Mouse (Mus musculus) embryonic facial prominence, embryonic 11.5 days (tissue): ENCODE data around the gene Erlec1. TPM values are rescaled to one million over a fixed set of nuclear protein-coding genes. Genes with fewer than 3 reads are reported as not detected.
A peak's percentile ranks its signal among the peaks of the same experiment; 100 is the strongest.

Experiments
- ATAC-seq: fragments of 200-750 bp; cut with Nextera tagmentation; replicated peaks from 2 replicates; pipeline ENCODE4 v1.8.0; 2017; ENCODE audit warnings: low read depth; ENCODE audit not compliant: insufficient number of reproducible peaks, low FRiP score, low TSS enrichment
- DNase-seq: peaks from one replicate; pipeline ENCODE4 v3.0.0-alpha.2; 2015; ENCODE audit warnings: low spot score
- H3K27ac ChIP-seq: fragments of 300-500 bp; sonication (generic); replicated peaks from 2 replicates; pipeline ENCODE4 v1.5.1; 2014; ENCODE audit warnings: mild to moderate bottlenecking, low read depth, low read length, control low read depth
- H3K27me3 ChIP-seq: fragments of 300-500 bp; sonication (generic); 2 replicates; pipeline ENCODE4 v1.6.1; 2014; ENCODE audit warnings: mild to moderate bottlenecking, low read length, moderate library complexity, mixed read lengths; ENCODE audit not compliant: control insufficient read depth, insufficient read depth
- H3K36me3 ChIP-seq: fragments of 300-500 bp; sonication (generic); replicated peaks from 2 replicates; pipeline ENCODE4 v1.6.1; 2014; ENCODE audit warnings: low read depth, mild to moderate bottlenecking, low read length, moderate library complexity, mixed read lengths; ENCODE audit not compliant: control insufficient read depth, insufficient read depth
- H3K4me1 ChIP-seq: fragments of 300-500 bp; sonication (generic); 2 replicates; pipeline ENCODE4 v1.6.1; 2014; ENCODE audit warnings: low read length, mixed read lengths; ENCODE audit not compliant: control insufficient read depth, insufficient read depth
- H3K4me2 ChIP-seq: fragments of 300-500 bp; sonication (generic); 2 replicates; pipeline ENCODE4 v1.6.1; 2014; ENCODE audit warnings: low read depth, mild to moderate bottlenecking, control low read depth, low read length, moderate library complexity
- H3K4me3 ChIP-seq: fragments of 300-500 bp; sonication (generic); 2 replicates; pipeline ENCODE4 v1.5.1; 2014; ENCODE audit warnings: low read depth, low read length, control low read depth
- H3K9ac ChIP-seq: fragments of 300-500 bp; sonication (generic); replicated peaks from 2 replicates; pipeline ENCODE4 v1.6.1; 2014; ENCODE audit warnings: mild to moderate bottlenecking, control low read depth, low read length
- H3K9me3 ChIP-seq: fragments of 300-500 bp; sonication (generic); replicated peaks from 2 replicates; pipeline ENCODE4 v1.6.1; 2016; ENCODE audit warnings: mild to moderate bottlenecking, low read length, inconsistent platforms, mixed read lengths; ENCODE audit not compliant: control insufficient read depth
- WGBS: fragments of 180-500 bp; shearing (Covaris S2); extraction: QIAGEN DNeasy Blood & Tissue Kit; methylation state at CpG from one replicate; pipeline ENCODE4 v1.1.7; 2014; 5-methylcytosine and 5-hydroxymethylcytosine counted together
- polyA plus RNA-seq: library from polyadenylated mRNA; unstranded; fragments of >200 nt; fragmentation: Nextera tagmentation; extraction: Ambion mirVana; gene quantifications from 2 replicates; pipeline ENCODE4 v1.2.1, GENCODE M21; 2014

Erlec1 gene
- polyA plus RNA-seq: 9.4 and 10.4 TPM in 2 replicates

DNA sequence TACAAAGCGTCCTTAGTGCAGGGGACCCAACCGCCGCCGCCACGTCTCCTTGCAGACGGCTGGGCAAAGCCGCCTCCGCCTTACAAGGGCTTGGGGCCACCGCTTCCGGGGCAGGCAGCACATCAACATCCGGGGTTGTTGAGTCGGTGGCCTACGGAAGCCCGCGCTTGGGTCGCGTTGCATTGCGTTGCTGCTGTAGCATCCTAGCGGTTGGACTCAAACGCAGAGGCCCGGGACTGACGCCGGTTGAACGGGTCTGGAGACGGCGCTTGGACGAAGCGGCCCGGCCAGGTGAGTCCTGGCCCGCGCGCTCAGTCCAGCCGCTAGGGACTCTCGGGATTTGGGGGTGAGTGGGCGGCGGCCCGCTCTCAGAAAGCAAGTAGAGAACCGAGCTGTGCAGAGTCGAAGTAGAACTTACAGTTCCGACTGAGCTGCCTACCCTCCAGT lies at the start of gene Erlec1:
Gene Erlec1 (minus strand): TSS at position 57 of the 447 bp plus-strand sequence.
- DNase-seq (peak; percentile 94), ATAC-seq (peak; percentile 98)
- Histone ChIP-seq H3K4me1 (no peaks in the 10 kb centered on the region), H3K27ac (peak within 1 kb of the TSS; percentile 65), H3K4me2 (peak within 1 kb of the TSS; percentile 65), H3K27me3 (no peaks in the 10 kb centered on the region), H3K9ac (peak within 1 kb of the TSS; percentile 89), H3K4me3 (peak within 1 kb of the TSS; percentile 73), H3K36me3 (no peaks in the 10 kb centered on the region), H3K9me3 (no peaks in the 10 kb centered on the region)
- WGBS: under 1% methylated on average over 34 of the region's 40 CpGs

GRCm38 (mm10) chr11:31001169-31001908 lies 47.2 kb upstream of the Erlec1 start:
- 83% methylated on average over 4 of the region's 4 CpGs for WGBS
- H3K36me3 ChIP-seq: no peaks in the 10 kb centered on the region
- H3K4me3 ChIP-seq: no peak overlapping the region
- no peaks in the 10 kb centered on the region for H3K9me3 ChIP-seq
- H3K27ac ChIP-seq: no peak overlapping the region
- no peak overlapping the region for H3K9ac ChIP-seq
- no peaks in the 10 kb centered on the region for H3K4me1 ChIP-seq
- H3K4me2 ChIP-seq: no peak overlapping the region
- DNase-seq: no peak
- H3K27me3 ChIP-seq: no peaks in the 10 kb centered on the region
- no peak for ATAC-seq

- ATAC-seq (no peak), DNase-seq (no peak)
- Histone ChIP-seq H3K36me3 (no peaks in the 10 kb centered on the region), H3K4me2 (no peak overlapping the region), H3K9ac (no peak overlapping the region), H3K9me3 (no peaks in the 10 kb centered on the region), H3K27me3 (no peaks in the 10 kb centered on the region), H3K4me1 (no peaks in the 10 kb centered on the region), H3K4me3 (no peak overlapping the region), H3K27ac (no peak overlapping the region)
- WGBS: 85% methylated on average over 2 of the region's 2 CpGs
These were observed 45.9 kb upstream of the Erlec1 start for GRCm38 (mm10) chr11:31000028-31000427.

DNA sequence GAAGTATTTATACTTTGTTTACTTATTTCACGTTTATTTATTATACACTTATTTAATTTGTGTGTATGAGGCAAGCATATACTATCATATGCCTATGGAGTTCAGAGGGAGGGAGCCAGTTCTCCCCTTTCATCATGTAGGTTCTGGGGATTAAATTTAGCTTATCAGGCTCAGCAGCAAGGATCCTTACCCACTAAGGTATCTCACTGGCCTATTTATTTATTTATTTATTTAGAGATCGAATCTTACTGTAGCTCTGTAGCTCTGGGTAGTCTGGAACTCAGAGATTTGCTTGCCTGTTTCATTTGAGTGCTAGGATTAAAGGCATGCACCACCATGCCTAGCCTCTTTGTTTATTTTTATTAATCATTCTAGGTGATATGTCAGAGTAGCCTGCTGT lies 44.6 kb upstream of the Erlec1 start:
- H3K4me3 ChIP-seq: no peak overlapping the region
- no peaks in the 10 kb centered on the region for H3K4me1 ChIP-seq
- no peak overlapping the region for H3K27ac ChIP-seq
- H3K4me2 ChIP-seq: no peak overlapping the region
- no peaks in the 10 kb centered on the region for H3K27me3 ChIP-seq
- H3K36me3 ChIP-seq: no peaks in the 10 kb centered on the region
- H3K9ac ChIP-seq: no peak overlapping the region
- 81% methylated on average over 2 of the region's 2 CpGs for WGBS
- DNase-seq: no peak
- ATAC-seq: no peak
- H3K9me3 ChIP-seq: no peaks in the 10 kb centered on the region

DNA sequence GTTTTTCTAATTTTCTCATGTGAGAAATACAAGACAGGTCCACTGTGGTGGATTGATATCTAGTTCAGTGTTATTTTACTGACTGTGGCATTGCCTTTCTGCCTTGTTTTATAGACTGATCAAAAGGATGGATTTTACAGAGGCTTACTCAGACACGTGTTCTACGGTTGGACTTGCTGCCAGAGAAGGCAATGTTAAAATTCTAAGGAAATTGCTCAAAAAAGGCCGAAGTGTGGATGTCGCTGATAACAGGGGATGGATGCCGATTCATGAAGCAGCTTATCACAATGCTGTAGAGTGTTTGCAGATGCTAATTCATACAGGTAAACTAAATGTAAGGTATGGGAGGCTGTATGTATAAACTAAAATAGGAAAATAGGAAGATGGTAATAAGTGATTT lies 44.1 kb upstream of the Erlec1 start:
- 89% methylated on average over 5 of the region's 5 CpGs for WGBS

GRCm38 (mm10) chr11:30996670-30997069 lies 42.5 kb upstream of the Erlec1 start:
- no peak overlapping the region for H3K4me3 ChIP-seq
- no peak overlapping the region for H3K4me2 ChIP-seq
- H3K36me3 ChIP-seq: no peaks in the 10 kb centered on the region
- H3K9me3 ChIP-seq: no peaks in the 10 kb centered on the region
- no peak overlapping the region for H3K27ac ChIP-seq
- no peaks in the 10 kb centered on the region for H3K27me3 ChIP-seq
- DNase-seq: no peak
- no peak for ATAC-seq
- WGBS: 77% methylated on average over 3 of the region's 3 CpGs
- H3K4me1 ChIP-seq: no peaks in the 10 kb centered on the region
- H3K9ac ChIP-seq: no peak overlapping the region

More for the DNA sequence above, 44.1 kb upstream of the Erlec1 start:
- ATAC-seq (no peak), DNase-seq (no peak)
- H3K4me1 ChIP-seq: no peaks in the 10 kb centered on the region
- H3K4me2 ChIP-seq: no peak overlapping the region
- H3K4me3 ChIP-seq: no peak overlapping the region
- no peak overlapping the region for H3K27ac ChIP-seq
- no peaks in the 10 kb centered on the region for H3K9me3 ChIP-seq
- H3K27me3 ChIP-seq: no peaks in the 10 kb centered on the region
- no peaks in the 10 kb centered on the region for H3K36me3 ChIP-seq
- H3K9ac ChIP-seq: no peak overlapping the region

DNA sequence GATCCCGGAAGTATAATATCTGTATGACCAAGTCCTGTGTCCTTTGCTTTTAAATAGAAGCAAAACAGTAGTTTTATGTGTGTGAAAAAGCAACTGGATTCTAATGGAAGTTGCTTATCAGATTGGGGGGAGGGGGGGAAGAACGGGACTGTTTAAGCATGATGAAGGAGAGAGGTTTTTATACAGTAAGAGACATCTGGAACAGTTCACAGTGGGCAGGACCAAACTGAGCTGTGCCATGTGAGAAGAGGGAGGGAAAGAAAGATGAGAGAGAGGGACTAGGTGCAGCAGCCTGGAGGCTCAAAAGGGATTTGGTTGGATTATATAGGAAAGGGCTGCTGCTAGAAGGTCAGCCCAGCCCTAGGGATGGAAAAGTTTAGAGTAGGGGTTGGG lies 32.5 kb upstream of the Erlec1 start:
- Histone ChIP-seq H3K9me3 (no peaks in the 10 kb centered on the region), H3K27ac (no peak overlapping the region), H3K9ac (peak overlapping the region; percentile 74; the same call in 1 of the 2 replicates), H3K4me2 (peak overlapping the region; percentile 78), H3K27me3 (no peaks in the 10 kb centered on the region), H3K4me1 (no peaks in the 10 kb centered on the region), H3K36me3 (no peaks in the 10 kb centered on the region), H3K4me3 (peak overlapping the region; percentile 52)
- peak; percentile 46 for DNase-seq
- ATAC-seq: peak; percentile 90
- WGBS: 0% methylated on average over 2 of the region's 2 CpGs

DNA sequence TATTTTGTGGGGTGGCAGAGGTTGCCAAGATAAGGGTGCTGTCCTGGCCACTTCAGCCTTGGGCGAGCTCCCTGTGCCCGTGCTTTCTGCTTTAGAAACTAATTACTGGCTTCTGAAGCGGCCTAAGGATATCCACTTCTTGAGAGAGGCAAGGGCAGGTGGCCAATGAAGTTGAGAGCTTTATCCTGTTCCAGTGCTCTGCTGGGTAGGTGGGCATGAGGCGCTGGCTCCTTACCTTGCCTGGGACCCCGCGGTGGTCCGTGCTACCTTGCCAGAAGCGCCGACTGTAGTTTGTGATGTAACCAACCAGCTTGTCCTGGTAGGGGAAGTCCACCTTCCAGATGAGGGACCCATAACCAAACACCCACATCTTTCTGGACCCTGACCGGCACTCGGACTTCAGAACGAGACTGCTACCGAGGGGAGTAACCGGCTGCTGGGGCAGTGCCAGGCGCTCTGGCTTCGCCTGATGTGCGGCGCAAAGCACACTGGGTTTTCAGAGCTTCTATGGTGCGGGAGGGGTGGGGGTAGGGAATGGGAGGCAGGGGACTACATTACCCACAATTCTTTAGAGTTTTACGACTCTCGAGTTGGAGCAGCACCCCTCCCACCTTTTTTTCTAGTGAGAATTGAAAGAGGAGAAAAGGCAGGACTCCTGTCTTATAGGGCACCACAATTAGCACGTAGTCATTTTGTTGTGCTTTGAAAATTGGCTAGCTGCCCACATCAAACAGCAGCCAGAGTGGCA lies 31.9 kb upstream of the Erlec1 start, which contains the start of gene Chac2:
Gene Chac2 (minus strand): TSS at position 474 of the 748 bp plus-strand sequence.
- Histone ChIP-seq H3K9me3 (no peaks in the 10 kb centered on the region), H3K4me2 (peak within 1 kb of the TSS; percentile 78), H3K27ac (no peak within 1 kb of the TSS), H3K4me1 (no peaks in the 10 kb centered on the region), H3K36me3 (no peaks in the 10 kb centered on the region), H3K27me3 (no peaks in the 10 kb centered on the region), H3K9ac (peak within 1 kb of the TSS; percentile 74), H3K4me3 (peak within 1 kb of the TSS; percentile 52)
- DNase-seq (peak; percentile 93), ATAC-seq (peak; percentile 98)
- 1% methylated on average over 22 of the region's 22 CpGs for WGBS
